ENCODE assay signal across 27 mouse cellular contexts in the genomic region with DNA sequence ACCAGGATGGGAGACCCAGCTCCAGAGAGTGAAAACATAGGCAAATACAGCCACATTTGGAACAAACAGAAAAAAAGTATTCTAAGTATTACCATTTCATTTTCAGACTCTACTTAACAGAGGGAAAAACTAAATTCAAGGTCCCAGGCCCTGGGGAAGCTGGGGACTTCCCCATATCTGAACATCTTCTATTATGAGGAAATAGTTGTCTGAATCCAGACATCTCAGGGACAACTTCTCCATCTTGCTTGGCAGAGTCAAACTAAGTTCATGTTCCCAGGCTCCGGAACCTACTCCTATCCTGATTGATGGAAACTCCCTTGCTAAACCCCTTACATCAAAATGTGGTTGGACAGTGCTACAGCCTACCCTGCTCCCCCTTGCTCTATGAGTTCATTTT. TPM values are rescaled to one million over a fixed set of nuclear protein-coding genes. Genes with fewer than 3 reads are reported as not detected.
DNase-seq lines count a peak whose midpoint lies in the region; ATAC-seq and TF ChIP-seq lines count a peak whose summit lies in the region.
"Had no signal": no experiment of that assay in that cellular context is flagged by ENCODE, and none has a peak within 500 bp of the region (broad histone marks: within the 10 kb centered on the region; RNA-seq: fewer than 3 reads in every experiment).

No protein-coding gene starts in this region.

- no peak overlapping the region for H3K4me3 ChIP-seq in limb, embryonic 11.5 days (ENCODE audit: low read depth, low read length)
- no peak overlapping the region for H3K4me3 ChIP-seq in limb, embryonic 10.5 days
- H3K4me3 ChIP-seq in CH12.LX (replicated peaks in 1 of 3; ENCODE audit: low read depth in 2 of 3, low read length in 2 of 3, poor library complexity in 1 of 3): no peak overlapping the region
- no peak overlapping the region for H3K4me3 ChIP-seq in kidney, embryonic 15.5 days (replicated peaks)
- no peak overlapping the region for H3K4me3 ChIP-seq in hindbrain, embryonic 16.5 days (ENCODE audit: low read length)
- H3K4me3 ChIP-seq: forebrain, embryonic 10.5 days; hindbrain, embryonic 10.5 days; hindbrain, embryonic 13.5 days had no signal

- dilution Hi-C loops in CH12.LX (cut with MboI; ENCODE audit: extremely low pct_ligation_motif_present, extremely low pct_unique_long_range_greater_than_20kb, low sequenced_read_pairs): no loop called here

- no peaks in the 10 kb centered on the region for H3K27me3 ChIP-seq in limb, embryonic 11.5 days (ENCODE audit: control insufficient read depth, insufficient read depth, low read length)
- H3K27me3 ChIP-seq in limb, embryonic 10.5 days (ENCODE audit: low read depth, poor library complexity, severe bottlenecking): no peaks in the 10 kb centered on the region
- no peaks in the 10 kb centered on the region for H3K27me3 ChIP-seq in CH12.LX (replicated peaks)
- no peaks in the 10 kb centered on the region for H3K27me3 ChIP-seq in splenic B cell, adult 2 months (ENCODE audit: control insufficient read depth, insufficient read depth, low read length, poor library complexity, severe bottlenecking)
- no peaks in the 10 kb centered on the region for H3K27me3 ChIP-seq in kidney, embryonic 15.5 days
- no peaks in the 10 kb centered on the region for H3K27me3 ChIP-seq in hindbrain, embryonic 16.5 days (replicated peaks; ENCODE audit: control insufficient read depth, insufficient read depth, low read length)
- H3K27me3 ChIP-seq: hindbrain, embryonic 13.5 days had no signal

- no peak for ATAC-seq in limb, embryonic 11.5 days (ENCODE audit: insufficient number of reproducible peaks, low FRiP score, low TSS enrichment, low read depth)
- peak; percentile 30 for ATAC-seq in granulocyte monocyte progenitor cell, adult 5-6 weeks (replicated peaks; ENCODE audit: poor library complexity, severe bottlenecking)
- no peak for ATAC-seq in kidney, embryonic 15.5 days (replicated peaks; ENCODE audit: low FRiP score)
- no peak for ATAC-seq in hindbrain, embryonic 16.5 days
- ATAC-seq: forebrain, embryonic 14.5 days; forebrain, postnatal 0 days; hindbrain, postnatal 0 days; inflammation-experienced regulatory T-cells, adult 6 months had no signal

- TF ChIP-seq POLR2A in CH12.LX (IDR thresholded peaks at IDR 0.05; ENCODE audit: low read depth, low read length): no peak

- no peak overlapping the region for H3K4me2 ChIP-seq in limb, embryonic 11.5 days (ENCODE audit: low read depth, severe bottlenecking)
- peak overlapping the region; percentile 62; the same call in 1 of the 2 replicates for H3K4me2 ChIP-seq in CH12.LX (ENCODE audit: insufficient read depth, low read depth, poor library complexity, severe bottlenecking)
- H3K4me2 ChIP-seq in kidney, embryonic 15.5 days: no peak overlapping the region
- H3K4me2 ChIP-seq in hindbrain, embryonic 16.5 days (ENCODE audit: low read length): no peak overlapping the region
- H3K4me2 ChIP-seq: heart, embryonic 11.5 days; hindbrain, embryonic 13.5 days had no signal

- in situ Hi-C loops in CH12.LX (cut with MboI; ENCODE audit: low pct_ligation_motif_present, low pct_unique_long_range_greater_than_20kb, low sequenced_read_pairs): loop anchor here (25.0 kb wide), 1 partner anchor 385 kb away; the partner anchor contains the start of genes 1700092M07Rik, Stx5a and Wdr74

- TF ChIP-seq RAD21 in CH12.LX (IDR thresholded peaks at IDR 0.05; ENCODE audit: low read depth, low read length): no peak

- no peak overlapping the region for H3K27ac ChIP-seq in limb, embryonic 11.5 days (replicated peaks; ENCODE audit: low read depth, low read length)
- H3K27ac ChIP-seq in limb, embryonic 10.5 days: no peak overlapping the region
- 0 out of 2 replicates have a peak overlapping the region, but pooled peaks have one; percentile 16 for H3K27ac ChIP-seq in CH12.LX (ENCODE audit: insufficient read depth, low read depth)
- no peak overlapping the region for H3K27ac ChIP-seq in kidney, embryonic 15.5 days
- no peak overlapping the region for H3K27ac ChIP-seq in hindbrain, embryonic 16.5 days (ENCODE audit: low read depth, low read length)
- H3K27ac ChIP-seq: forebrain, embryonic 10.5 days; hindbrain, embryonic 10.5 days; hindbrain, embryonic 13.5 days; hindbrain, postnatal 0 days had no signal

- no peak overlapping the region for H3K9ac ChIP-seq in limb, embryonic 11.5 days (ENCODE audit: low read length)
- no peak overlapping the region for H3K9ac ChIP-seq in CH12.LX (ENCODE audit: insufficient read depth, low read depth)
- no peak overlapping the region for H3K9ac ChIP-seq in kidney, embryonic 15.5 days
- no peak overlapping the region for H3K9ac ChIP-seq in hindbrain, embryonic 16.5 days (ENCODE audit: low read depth, low read length)
- H3K9ac ChIP-seq: forebrain, postnatal 0 days; hindbrain, embryonic 13.5 days had no signal

- no peaks in the 10 kb centered on the region for H3K79me2 ChIP-seq in CH12.LX (replicated peaks; ENCODE audit: control insufficient read depth, extremely low read depth, insufficient read depth, poor library complexity, severe bottlenecking)

- no peaks in the 10 kb centered on the region for H3K4me1 ChIP-seq in limb, embryonic 11.5 days (ENCODE audit: control insufficient read depth, insufficient read depth, low read length)
- H3K4me1 ChIP-seq in limb, embryonic 10.5 days: no peaks in the 10 kb centered on the region
- H3K4me1 ChIP-seq in CH12.LX (ENCODE audit: control insufficient read depth in 1 of 2, insufficient read depth in 2 of 2): peaks cover 6 to 15% of the 10 kb centered on the region in 2 experiments
- H3K4me1 ChIP-seq in kidney, embryonic 15.5 days: no peaks in the 10 kb centered on the region
- no peaks in the 10 kb centered on the region for H3K4me1 ChIP-seq in hindbrain, embryonic 16.5 days (ENCODE audit: control insufficient read depth, insufficient read depth, low read depth, low read length)
- H3K4me1 ChIP-seq: forebrain, embryonic 10.5 days; hindbrain, embryonic 10.5 days; hindbrain, embryonic 13.5 days had no signal

- WGBS in limb, embryonic 11.5 days: 89% methylated on average over 1 of the region's 1 CpGs
- WGBS in limb, embryonic 10.5 days: 89% methylated on average over 1 of the region's 1 CpGs
- 88% methylated on average over 1 of the region's 1 CpGs for WGBS in kidney, embryonic 15.5 days
- 100% methylated on average over 1 of the region's 1 CpGs for WGBS in hindbrain, embryonic 16.5 days

- peak; percentile 13 for DNase-seq in limb, embryonic 11.5 days (ENCODE audit: low spot score)
- no peak for DNase-seq in limb, embryonic 10.5 days (ENCODE audit: low spot score)
- peak; percentile 47 for DNase-seq in CH12.LX (ENCODE audit: extremely low read depth)
- peak; percentile 15 for DNase-seq in splenic B cell, adult 2 months (ENCODE audit: low read depth, low spot score)
- DNase-seq: adrenal gland, postnatal 10 days; adrenal gland, postnatal 36 days; B cell, adult 2 months; cerebellum, adult 18-20 months; cerebellum, adult 9-10 months; cerebellum, postnatal 14 days; forebrain, postnatal 0 days; gastrocnemius, postnatal 25 days had no signal

- TF ChIP-seq EP300 in CH12.LX (IDR thresholded peaks at IDR 0.05; ENCODE audit: low read length): peak; percentile 51; the same call in 1 of the 2 replicates

- no peaks in the 10 kb centered on the region; the same call in 1 of the 2 replicates for H3K36me3 ChIP-seq in limb, embryonic 11.5 days (ENCODE audit: control insufficient read depth, insufficient read depth, low read length)
- H3K36me3 ChIP-seq in limb, embryonic 10.5 days: peaks cover 5% of the 10 kb centered on the region; the same call in 1 of the 2 replicates
- H3K36me3 ChIP-seq in CH12.LX (replicated peaks in 1 of 2; ENCODE audit: control insufficient read depth in 1 of 2, insufficient read depth in 1 of 2, low read length in 1 of 2): peaks cover 10 to 31% of the 10 kb centered on the region in 2 experiments
- H3K36me3 ChIP-seq in splenic B cell, adult 2 months (ENCODE audit: control insufficient read depth, insufficient read depth, low read length, poor library complexity, severe bottlenecking): no peaks in the 10 kb centered on the region
- peaks cover 4% of the 10 kb centered on the region; the same call in 1 of the 2 replicates for H3K36me3 ChIP-seq in kidney, embryonic 15.5 days
- H3K36me3 ChIP-seq in hindbrain, embryonic 16.5 days (ENCODE audit: control insufficient read depth, insufficient read depth, low read length): no peaks in the 10 kb centered on the region

- H3K9me3 ChIP-seq in limb, embryonic 11.5 days (ENCODE audit: control insufficient read depth, low read length): no peaks in the 10 kb centered on the region
- no peaks in the 10 kb centered on the region for H3K9me3 ChIP-seq in limb, embryonic 10.5 days (replicated peaks)
- peaks cover 7% of the 10 kb centered on the region for H3K9me3 ChIP-seq in CH12.LX (replicated peaks; ENCODE audit: low read length)
- no peaks in the 10 kb centered on the region; the same call in 1 of the 2 replicates for H3K9me3 ChIP-seq in kidney, embryonic 15.5 days (replicated peaks)
- H3K9me3 ChIP-seq in hindbrain, embryonic 16.5 days (ENCODE audit: control insufficient read depth, low read length): no peaks in the 10 kb centered on the region
- H3K9me3 ChIP-seq: hindbrain, embryonic 10.5 days; hindbrain, embryonic 13.5 days had no signal

- no peak for TF ChIP-seq CTCF in CH12.LX (conservative IDR thresholded peaks at IDR 0.05 in 1 of 2, IDR thresholded peaks at IDR 0.05 in 1 of 2; ENCODE audit: low read depth in 2 of 2, low read length in 2 of 2)

RNA-seq across cellular contexts. Expression of gene Asrgl1, which starts 13.0 kb away (rescaled TPM):
- 19.7 and 22.8 TPM in 2 replicates for polyA plus RNA-seq in limb, embryonic 11.5 days (2014; fragmentation: Nextera tagmentation; extraction: Ambion mirVana)
- 16.9 and 20.7 TPM in 2 replicates for polyA plus RNA-seq in limb, embryonic 10.5 days (2016; fragmentation: Nextera tagmentation; extraction: Ambion mirVana)
- total RNA-seq in CH12.LX (2012; rRNA removed): 20.1 and 25.1 TPM in 2 replicates
- 15.4 and 15.6 TPM in 2 replicates for total RNA-seq in CH12.LX (2014; rRNA removed)
- polyA plus RNA-seq in CH12.LX (2012; ENCODE audit: insufficient read length, low read depth): 36.2 and 47.8 TPM in 2 replicates
- 22.0 and 32.6 TPM in 2 replicates for total RNA-seq in granulocyte monocyte progenitor cell, adult 5-6 weeks (2014; fragmentation: Nextera tagmentation)
- 26.9 and 30.5 TPM in 2 replicates for total RNA-seq in granulocyte monocyte progenitor cell, adult 5-6 weeks (2017)
- polyA plus RNA-seq in kidney, embryonic 15.5 days (2015; fragmentation: Nextera tagmentation; extraction: Ambion mirVana): 19.4 and 22.0 TPM in 2 replicates
- polyA plus RNA-seq in hindbrain, embryonic 16.5 days (2015; fragmentation: Nextera tagmentation; extraction: Ambion mirVana): 34.1 and 44.9 TPM in 2 replicates

RNA-seq across cellular contexts. Expression of gene Scgb1a1, which starts 34.6 kb away (rescaled TPM):
- not detected in 2 replicates for polyA plus RNA-seq in limb, embryonic 11.5 days (2014; fragmentation: Nextera tagmentation; extraction: Ambion mirVana)
- not detected in 2 replicates for polyA plus RNA-seq in limb, embryonic 10.5 days (2016; fragmentation: Nextera tagmentation; extraction: Ambion mirVana)
- total RNA-seq in CH12.LX (2012; rRNA removed): not detected in 2 replicates
- total RNA-seq in CH12.LX (2014; rRNA removed): not detected in 2 replicates
- not detected in 2 replicates for polyA plus RNA-seq in CH12.LX (2012; ENCODE audit: insufficient read length, low read depth)
- total RNA-seq in granulocyte monocyte progenitor cell, adult 5-6 weeks (2014; fragmentation: Nextera tagmentation): not detected in 2 replicates
- not detected in 2 replicates for total RNA-seq in granulocyte monocyte progenitor cell, adult 5-6 weeks (2017)
- not detected in 2 replicates for polyA plus RNA-seq in kidney, embryonic 15.5 days (2015; fragmentation: Nextera tagmentation; extraction: Ambion mirVana)
- polyA plus RNA-seq in hindbrain, embryonic 16.5 days (2015; fragmentation: Nextera tagmentation; extraction: Ambion mirVana): not detected in 2 replicates
- total RNA-seq: adrenal gland, adult 18-20 months; adrenal gland, postnatal 36 days; forebrain, postnatal 0 days; gastrocnemius, adult 8-10 months; gastrocnemius, postnatal 25 days; hindbrain, postnatal 0 days had no signal
- polyA plus RNA-seq: embryonic facial prominence, embryonic 11.5 days; embryonic facial prominence, embryonic 14.5 days; forebrain, embryonic 10.5 days; forebrain, embryonic 14.5 days; forebrain, postnatal 0 days; heart, embryonic 11.5 days; heart, embryonic 14.5 days; hindbrain, embryonic 10.5 days; hindbrain, embryonic 13.5 days; hindbrain, postnatal 0 days; inflammation-experienced regulatory T-cells, adult 6 months had no signal
